Mouse (Mus musculus): ENCODE results near the gene Mthfd1l. TPM values are rescaled to one million over a fixed set of nuclear protein-coding genes. Genes with fewer than 3 reads are reported as not detected.
A peak's percentile ranks its signal among the peaks of the same experiment; 100 is the strongest.

Mthfd1l gene
- polyA plus RNA-seq, 1 experiment: 10.2 TPM

DNA sequence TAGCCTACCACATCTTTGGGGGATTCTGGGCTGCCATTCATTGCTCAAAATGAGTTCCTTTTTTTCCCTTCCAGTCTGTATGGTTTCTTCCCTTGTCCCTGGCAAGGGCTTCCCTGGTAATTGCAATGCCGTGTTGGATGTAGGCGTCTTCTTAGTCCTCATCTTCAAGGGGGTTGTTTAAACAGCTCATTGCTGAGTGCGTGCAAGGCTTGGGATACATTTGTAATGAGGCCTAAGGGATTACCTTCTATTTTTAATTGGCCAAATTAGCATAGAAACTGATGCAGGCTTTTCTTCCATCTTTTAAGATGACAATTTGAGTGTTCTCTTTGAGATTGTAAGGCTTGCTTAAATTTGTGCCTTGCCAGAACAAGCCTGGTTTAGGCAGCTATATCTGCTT, 114.6 kb downstream of the Mthfd1l start:
- TF ChIP-seq CTCF (IDR thresholded peaks at IDR 0.05; ENCODE audit: extremely low read depth, insufficient read depth, low read length): no peak
- no peak for TF ChIP-seq POLR2A (IDR thresholded peaks at IDR 0.05; ENCODE audit: extremely low read depth, insufficient read depth, low read length)
- Histone ChIP-seq H3K4me1 (ENCODE audit: control insufficient read depth, insufficient read depth, low read length) (no peaks in the 10 kb centered on the region), H3K4me3 (ENCODE audit: insufficient read depth, low read length) (no peak overlapping the region), H3K27ac (ENCODE audit: insufficient read depth, low read length) (no peak overlapping the region)

DNA sequence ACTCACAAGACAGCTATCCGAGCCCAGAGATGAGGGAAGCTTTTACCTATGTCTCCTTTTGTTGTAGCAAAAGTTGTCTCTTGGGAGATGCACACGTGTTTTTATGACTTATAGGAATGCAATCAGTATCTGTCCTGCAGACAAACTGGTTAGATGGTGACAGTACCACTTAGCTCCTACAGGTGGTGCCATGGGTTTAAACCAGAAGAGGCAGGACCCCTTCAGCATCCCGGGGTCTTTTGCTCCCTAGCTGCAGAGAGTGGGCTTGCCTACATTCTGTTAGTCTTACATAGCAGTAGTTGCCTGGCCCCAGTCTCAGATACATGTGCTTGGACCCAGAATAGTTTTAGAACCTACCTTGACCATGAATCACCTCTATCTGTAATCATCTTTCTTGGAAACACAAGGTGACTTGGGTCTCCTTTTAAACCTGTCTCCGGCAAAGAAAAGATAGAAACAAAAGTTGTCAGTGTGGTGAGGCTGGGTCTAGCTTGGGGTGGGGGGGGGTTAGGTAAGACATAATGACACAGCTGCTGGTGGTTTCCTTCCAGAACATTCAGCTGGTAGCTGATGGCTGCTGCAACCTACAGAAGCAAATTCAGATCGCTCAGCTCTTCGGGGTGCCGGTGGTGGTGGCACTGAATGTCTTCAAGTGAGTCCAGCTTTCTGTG, 116.0 kb downstream of the Mthfd1l start:
- no peak overlapping the region for H3K27ac ChIP-seq (ENCODE audit: insufficient read depth, low read length)
- TF ChIP-seq POLR2A (IDR thresholded peaks at IDR 0.05; ENCODE audit: extremely low read depth, insufficient read depth, low read length) (no peak), CTCF (IDR thresholded peaks at IDR 0.05; ENCODE audit: extremely low read depth, insufficient read depth, low read length) (peak; percentile 36; the same call in 1 of the 2 replicates)
- H3K4me1 ChIP-seq (ENCODE audit: control insufficient read depth, insufficient read depth, low read length): no peaks in the 10 kb centered on the region
- no peak overlapping the region for H3K4me3 ChIP-seq (ENCODE audit: insufficient read depth, low read length)

DNA sequence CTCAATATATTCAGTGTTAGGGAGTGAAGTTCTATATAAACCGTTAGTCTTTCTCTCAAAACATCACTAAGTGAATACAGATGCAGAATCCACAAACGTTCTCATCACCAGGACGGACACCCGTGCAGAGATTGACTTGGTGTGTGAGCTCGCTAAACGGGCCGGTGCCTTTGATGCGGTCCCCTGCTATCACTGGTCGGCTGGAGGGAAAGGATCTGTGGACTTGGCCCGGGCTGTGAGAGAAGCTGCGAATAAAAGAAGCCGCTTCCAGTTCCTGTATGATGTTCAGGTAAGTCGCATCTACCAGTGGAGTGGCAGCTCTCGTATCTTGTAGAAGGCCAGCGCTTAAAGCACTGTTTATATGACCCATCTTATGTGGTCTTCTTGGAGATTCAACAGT, 117.0 kb downstream of the Mthfd1l start:
- no peak overlapping the region for H3K27ac ChIP-seq (ENCODE audit: insufficient read depth, low read length)
- TF ChIP-seq POLR2A (IDR thresholded peaks at IDR 0.05; ENCODE audit: extremely low read depth, insufficient read depth, low read length) (no peak), CTCF (IDR thresholded peaks at IDR 0.05; ENCODE audit: extremely low read depth, insufficient read depth, low read length) (no peak)
- H3K4me3 ChIP-seq (ENCODE audit: insufficient read depth, low read length): no peak overlapping the region
- no peaks in the 10 kb centered on the region for H3K4me1 ChIP-seq (ENCODE audit: control insufficient read depth, insufficient read depth, low read length)

DNA sequence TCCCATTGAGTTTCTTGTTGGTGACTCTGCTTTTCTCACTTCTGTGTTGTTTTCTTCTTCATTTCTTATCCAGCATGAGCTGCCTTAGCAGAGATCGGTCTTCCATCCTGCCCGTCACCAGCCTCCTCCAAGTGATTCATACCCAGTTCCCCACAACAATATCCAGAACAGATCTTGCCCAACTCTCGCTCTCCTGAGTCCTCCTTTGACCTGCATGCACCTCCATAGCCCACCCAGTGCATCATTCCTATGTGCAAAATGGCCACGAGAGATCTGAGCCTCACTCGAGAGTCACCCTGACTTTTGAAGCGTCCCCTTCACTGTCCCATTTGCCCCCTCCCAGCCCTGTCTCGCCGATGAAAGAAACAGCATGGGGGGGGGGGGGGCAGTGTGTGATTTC, 120.1 kb downstream of the Mthfd1l start:
- Histone ChIP-seq H3K4me1 (ENCODE audit: control insufficient read depth, insufficient read depth, low read length) (no peaks in the 10 kb centered on the region), H3K27ac (ENCODE audit: insufficient read depth, low read length) (no peak overlapping the region), H3K4me3 (ENCODE audit: insufficient read depth, low read length) (no peak overlapping the region)
- TF ChIP-seq CTCF (IDR thresholded peaks at IDR 0.05; ENCODE audit: extremely low read depth, insufficient read depth, low read length): no peak
- TF ChIP-seq POLR2A (IDR thresholded peaks at IDR 0.05; ENCODE audit: extremely low read depth, insufficient read depth, low read length): no peak

DNA sequence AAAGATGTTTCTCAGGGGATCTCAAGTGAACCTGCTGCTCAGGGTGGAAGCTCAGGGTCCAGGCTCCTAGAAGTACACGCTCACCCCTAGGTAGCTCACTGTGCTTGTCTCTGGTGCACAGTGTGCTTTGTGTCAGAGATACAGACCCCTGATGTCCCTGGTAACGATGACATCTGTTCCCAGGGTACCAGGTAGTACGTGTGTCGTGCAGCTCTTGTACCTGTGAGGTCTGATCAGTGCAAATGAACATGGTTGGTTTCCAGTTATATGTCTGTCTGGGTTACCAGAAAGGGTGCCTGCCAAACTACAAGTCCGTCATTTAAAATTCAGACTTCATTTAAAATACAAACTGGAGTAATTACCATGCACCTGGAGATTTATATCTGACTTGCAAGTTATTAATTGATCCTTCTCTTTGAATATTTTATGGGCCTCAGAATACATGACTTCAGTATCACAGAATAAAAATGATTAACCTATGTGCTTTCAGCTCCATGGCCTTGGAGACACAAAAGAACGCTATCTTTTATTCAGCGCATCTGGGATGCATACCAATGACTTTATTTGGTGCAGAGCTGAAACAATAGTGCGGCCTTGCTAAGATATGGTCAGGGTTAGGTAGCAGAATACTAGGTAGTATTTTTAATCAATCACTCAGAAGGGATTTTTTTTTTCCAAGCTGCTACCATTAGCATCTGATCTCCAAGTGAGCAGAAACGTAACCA, 121.3 kb downstream of the Mthfd1l start:
- Histone ChIP-seq H3K4me3 (ENCODE audit: insufficient read depth, low read length) (no peak overlapping the region), H3K4me1 (ENCODE audit: control insufficient read depth, insufficient read depth, low read length) (no peaks in the 10 kb centered on the region), H3K27ac (ENCODE audit: insufficient read depth, low read length) (no peak overlapping the region)
- TF ChIP-seq POLR2A (IDR thresholded peaks at IDR 0.05; ENCODE audit: extremely low read depth, insufficient read depth, low read length) (no peak), CTCF (IDR thresholded peaks at IDR 0.05; ENCODE audit: extremely low read depth, insufficient read depth, low read length) (no peak)

DNA sequence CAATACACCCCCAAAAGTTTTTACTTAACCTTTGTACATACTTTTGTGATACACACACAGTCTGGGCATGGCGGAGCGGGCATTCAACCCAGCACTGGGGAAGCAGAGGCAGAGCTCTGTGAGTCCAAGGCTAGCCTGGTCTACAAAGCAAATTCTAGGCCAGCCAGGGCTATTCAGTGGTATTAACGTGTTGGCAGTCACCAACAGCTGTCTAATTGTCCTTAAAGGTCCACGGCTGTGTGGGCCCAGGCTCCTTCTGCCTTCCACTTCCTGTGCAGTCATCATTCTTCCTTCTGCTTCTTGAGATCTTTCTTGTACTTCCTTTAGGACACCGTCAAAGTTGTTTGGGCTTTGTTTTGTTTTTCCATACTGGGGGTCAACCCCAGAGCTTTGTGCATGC, 123.2 kb downstream of the Mthfd1l start:
- TF ChIP-seq POLR2A (IDR thresholded peaks at IDR 0.05; ENCODE audit: extremely low read depth, insufficient read depth, low read length) (no peak), CTCF (IDR thresholded peaks at IDR 0.05; ENCODE audit: extremely low read depth, insufficient read depth, low read length) (no peak)
- H3K27ac ChIP-seq (ENCODE audit: insufficient read depth, low read length): no peak overlapping the region
- H3K4me1 ChIP-seq (ENCODE audit: control insufficient read depth, insufficient read depth, low read length): no peaks in the 10 kb centered on the region
- H3K4me3 ChIP-seq (ENCODE audit: insufficient read depth, low read length): no peak overlapping the region

DNA sequence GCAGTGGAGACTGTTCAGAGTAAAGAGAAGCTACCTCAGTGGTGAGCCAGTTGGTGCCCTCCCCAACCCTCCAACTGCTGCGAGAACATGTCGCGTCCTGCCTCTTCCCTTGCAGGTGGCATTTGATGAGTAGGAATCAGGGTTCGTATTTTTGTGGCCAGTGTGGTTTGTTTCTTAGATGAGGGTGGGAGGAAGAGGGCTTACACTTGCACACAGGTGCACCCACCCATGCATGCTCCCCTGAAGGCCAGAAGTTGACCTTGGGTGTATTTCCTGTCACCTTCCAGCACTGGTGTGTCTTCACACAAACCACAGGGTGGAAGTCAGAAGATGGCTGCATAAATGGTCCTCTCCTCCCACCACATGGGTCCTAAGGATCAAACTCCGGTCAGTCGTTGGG, 127.1 kb downstream of the Mthfd1l start:
- Histone ChIP-seq H3K27ac (ENCODE audit: insufficient read depth, low read length) (no peak overlapping the region), H3K4me1 (ENCODE audit: control insufficient read depth, insufficient read depth, low read length) (no peaks in the 10 kb centered on the region), H3K4me3 (ENCODE audit: insufficient read depth, low read length) (no peak overlapping the region)
- no peak for TF ChIP-seq POLR2A (IDR thresholded peaks at IDR 0.05; ENCODE audit: extremely low read depth, insufficient read depth, low read length)
- no peak for TF ChIP-seq CTCF (IDR thresholded peaks at IDR 0.05; ENCODE audit: extremely low read depth, insufficient read depth, low read length)

DNA sequence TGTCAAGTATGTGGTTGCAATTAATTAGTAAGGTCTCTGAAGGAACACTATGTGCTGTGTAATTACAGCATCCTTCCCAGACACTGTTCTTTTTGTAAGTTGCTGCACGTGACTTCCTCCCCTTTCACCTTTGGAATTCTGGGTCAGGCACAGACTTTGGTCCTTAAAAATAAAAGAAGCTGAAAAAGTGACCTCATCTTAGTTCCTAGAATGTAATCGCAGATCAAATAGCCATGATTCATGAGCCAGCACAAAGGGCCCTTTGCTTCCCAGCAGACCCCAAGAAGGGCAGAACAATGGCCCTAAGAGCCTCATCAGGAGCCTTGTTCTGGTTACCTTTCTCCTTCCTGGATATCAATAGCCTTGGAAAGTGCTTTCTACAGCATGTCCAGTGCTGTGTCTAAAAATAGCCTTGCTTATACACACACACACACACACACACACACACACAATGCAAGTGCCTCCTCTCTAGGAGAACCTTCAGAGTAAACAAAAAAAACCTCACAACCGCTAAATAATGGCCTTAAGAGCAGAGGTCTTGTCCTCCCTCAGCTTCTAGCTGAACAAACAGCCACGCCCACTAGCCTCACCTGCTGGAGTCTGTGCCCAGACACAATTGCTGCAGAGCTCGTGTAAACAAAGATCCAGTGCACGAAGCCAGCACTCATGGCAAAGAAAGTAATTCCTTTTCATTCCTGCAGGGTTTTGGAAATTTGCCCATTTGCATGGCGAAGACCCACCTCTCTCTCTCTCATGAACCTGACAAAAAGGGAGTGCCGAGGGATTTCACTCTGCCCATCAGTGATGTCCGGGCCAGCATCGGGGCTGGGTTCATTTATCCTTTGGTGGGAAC, 133.0 kb downstream of the Mthfd1l start:
- H3K4me3 ChIP-seq (ENCODE audit: insufficient read depth, low read length): no peak overlapping the region
- 0 out of 2 replicates have a peak overlapping the region, but pooled peaks have one; percentile 64 for H3K27ac ChIP-seq (ENCODE audit: insufficient read depth, low read length)
- H3K4me1 ChIP-seq (ENCODE audit: control insufficient read depth, insufficient read depth, low read length): no peaks in the 10 kb centered on the region
- TF ChIP-seq POLR2A (IDR thresholded peaks at IDR 0.05; ENCODE audit: extremely low read depth, insufficient read depth, low read length) (no peak), CTCF (IDR thresholded peaks at IDR 0.05; ENCODE audit: extremely low read depth, insufficient read depth, low read length) (no peak)

DNA sequence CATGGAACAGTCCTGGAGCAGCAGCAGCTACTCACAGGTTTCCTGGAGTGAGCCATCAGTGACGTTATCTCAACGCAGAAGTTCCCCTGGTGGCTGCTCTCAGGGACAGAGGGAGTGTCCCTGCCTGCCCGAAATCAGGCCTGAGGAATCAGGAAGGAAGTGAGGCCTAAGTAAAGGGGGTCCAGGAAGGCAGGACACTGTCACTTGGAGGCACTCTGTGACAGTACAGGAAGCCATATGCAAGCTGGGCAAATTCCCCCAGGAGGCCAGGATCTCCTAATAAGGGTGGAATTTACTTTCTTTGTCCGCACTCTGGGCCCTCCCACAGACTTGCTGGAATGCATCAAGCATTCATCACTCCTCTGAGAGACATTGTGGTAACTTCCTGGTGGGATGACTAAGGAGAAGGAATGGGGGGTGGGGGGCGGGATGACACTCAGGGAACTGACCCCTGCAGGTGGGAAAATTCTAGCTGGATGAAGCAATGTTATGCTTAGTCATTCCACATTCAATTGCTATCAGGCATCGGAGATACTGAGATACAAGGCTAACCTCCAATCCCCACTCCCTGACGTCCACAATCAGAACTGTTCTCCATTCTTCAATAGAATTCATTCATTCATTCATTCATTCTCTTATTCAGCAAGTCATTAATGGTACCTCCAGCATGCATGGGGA, 134.9 kb downstream of the Mthfd1l start:
- Histone ChIP-seq H3K4me1 (ENCODE audit: control insufficient read depth, insufficient read depth, low read length) (no peaks in the 10 kb centered on the region), H3K4me3 (ENCODE audit: insufficient read depth, low read length) (no peak overlapping the region), H3K27ac (ENCODE audit: insufficient read depth, low read length) (0 out of 2 replicates have a peak overlapping the region, but pooled peaks have one; percentile 38)
- no peak for TF ChIP-seq POLR2A (IDR thresholded peaks at IDR 0.05; ENCODE audit: extremely low read depth, insufficient read depth, low read length)
- no peak for TF ChIP-seq CTCF (IDR thresholded peaks at IDR 0.05; ENCODE audit: extremely low read depth, insufficient read depth, low read length)
